Mouse (Mus musculus) small intestine, adult 2 months (tissue): ENCODE measurements around the gene Me3. TPM values are rescaled to one million over a fixed set of nuclear protein-coding genes. Genes with fewer than 3 reads are reported as not detected.
"Not testable (repeated sequence)": the region's sequence is repeated elsewhere in the genome, so short reads cannot be mapped to it uniquely, and the experiment has no call there.

Experiments used
- H3K27ac ChIP-seq: fragments of 200-500 bp; 2 replicates; pipeline ENCODE4 v1.5.1; 2012; ENCODE audit warnings: low read depth, low read length, control low read depth, inconsistent platforms; ENCODE audit not compliant: insufficient read depth
- H3K27me3 ChIP-seq: fragments of 200-500 bp; 2 replicates; pipeline ENCODE4 v1.6.1; 2012; ENCODE audit warnings: mild to moderate bottlenecking, moderate library complexity, low read length, inconsistent platforms; ENCODE audit not compliant: control insufficient read depth, insufficient read depth
- H3K36me3 ChIP-seq: fragments of 200-500 bp; 2 replicates; pipeline ENCODE4 v1.6.1; 2012; ENCODE audit warnings: mild to moderate bottlenecking, low read length, control low read depth, inconsistent platforms; ENCODE audit not compliant: control insufficient read depth, insufficient read depth
- H3K4me1 ChIP-seq: fragments of 200-500 bp; 2 replicates; pipeline ENCODE4 v1.6.1; 2012; ENCODE audit warnings: low read length, inconsistent platforms, mixed read lengths; ENCODE audit not compliant: control insufficient read depth, insufficient read depth, insufficient read length
- H3K4me3 ChIP-seq: fragments of 200-500 bp; 2 replicates; pipeline ENCODE4 v1.5.1; 2012; ENCODE audit warnings: low read depth, mild to moderate bottlenecking, control low read depth, inconsistent platforms, low read length, moderate library complexity
- CTCF ChIP-seq: fragments of 200-500 bp; IDR thresholded peaks from 2 replicates; pipeline ENCODE4 v1.5.1; 2012; ENCODE audit warnings: low read depth, mild to moderate bottlenecking, control low read depth, inconsistent platforms, low read length, moderate library complexity, mixed read lengths; ENCODE audit not compliant: insufficient replicate concordance, insufficient read length; ENCODE audit errors: extremely low read depth
- POLR2A ChIP-seq: fragments of 200-500 bp; IDR thresholded peaks from 2 replicates; pipeline ENCODE4 v1.6.1; 2012; ENCODE audit warnings: low read depth, mild to moderate bottlenecking, control low read depth, inconsistent platforms, low read length, moderate library complexity
- WGBS: fragments of 180-500 bp; shearing (Covaris S2); methylation state at CpG from one replicate; pipeline ENCODE4 v1.1.7; 2018; 5-methylcytosine and 5-hydroxymethylcytosine counted together
- polyA plus RNA-seq: library from polyadenylated mRNA; depleted of rRNA; stranded (reverse); fragments of >200 nt; gene quantifications from 2 replicates; pipeline ENCODE4 v1.2.3, GENCODE M21; 2012

Me3 gene
- polyA plus RNA-seq, 1 experiment, result 1.5 TPM

DNA sequence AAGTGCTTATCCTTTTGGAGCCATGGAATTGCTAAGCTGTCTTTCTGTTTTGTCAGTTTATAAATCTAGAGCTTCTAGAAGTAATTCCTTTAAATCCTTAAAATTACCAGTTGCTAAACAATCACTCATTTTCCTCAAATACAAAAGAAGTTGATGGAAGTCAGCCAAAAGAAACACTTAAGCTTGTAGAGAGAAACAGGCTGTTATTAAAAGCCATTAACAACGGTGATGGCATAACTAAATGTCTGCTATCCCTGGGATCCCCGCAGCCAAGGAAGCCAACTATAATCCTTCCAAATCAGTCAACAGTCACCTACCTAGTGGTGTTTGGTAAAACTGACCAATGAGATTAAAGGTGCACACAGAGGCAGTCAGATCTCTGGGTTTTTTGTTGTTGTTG is 98.3 kb downstream of the Me3 start:
- Histone ChIP-seq H3K36me3 (no peaks in the 10 kb centered on the region), H3K27me3 (no peaks in the 10 kb centered on the region), H3K27ac (no peak overlapping the region), H3K4me3 (no peak overlapping the region), H3K4me1 (no peaks in the 10 kb centered on the region)
- no peak for TF ChIP-seq CTCF
- WGBS, result 72% methylated on average over 2 of the region's 2 CpGs

- not testable (repeated sequence) for H3K4me1 ChIP-seq, H3K27ac ChIP-seq
- 97% methylated on average over 2 of the region's 2 CpGs for WGBS
Measured at GRCm38 (mm10) chr7:89731115-89731514, 98.9 kb downstream of the Me3 start.

DNA sequence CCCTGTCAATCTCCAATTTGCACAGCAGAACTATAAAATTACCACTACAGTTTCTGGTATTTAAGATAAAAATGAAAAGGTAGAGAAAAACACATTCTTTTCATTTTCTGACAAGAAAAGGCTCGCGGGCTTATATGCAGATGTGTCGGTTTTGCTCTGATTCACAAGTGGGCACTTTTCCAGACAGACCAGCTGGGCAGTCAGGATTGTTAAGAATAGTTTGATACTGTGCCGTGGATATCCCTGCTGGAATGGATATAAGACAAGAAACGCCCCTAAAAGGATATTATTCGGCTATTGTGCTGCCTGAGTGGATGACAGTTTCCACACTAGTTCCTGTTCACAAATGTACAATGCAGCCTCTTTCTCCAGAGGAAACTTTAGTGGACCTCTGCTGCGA is 116.2 kb downstream of the Me3 start:
- 64% methylated on average over 7 of the region's 7 CpGs for WGBS
- no peak overlapping the region for H3K4me3 ChIP-seq
- H3K36me3 ChIP-seq, result no peaks in the 10 kb centered on the region
- no peak for TF ChIP-seq CTCF
- TF ChIP-seq POLR2A, result no peak
- H3K27me3 ChIP-seq, result no peaks in the 10 kb centered on the region
- H3K4me1 ChIP-seq, result peaks cover 4% of the 10 kb centered on the region; the same call in 1 of the 2 replicates
- no peak overlapping the region for H3K27ac ChIP-seq

More at GRCm38 (mm10) chr7:89731115-89731514, 98.9 kb downstream of the Me3 start:
- not testable (repeated sequence) for H3K27me3 ChIP-seq, H3K36me3 ChIP-seq, H3K4me3 ChIP-seq

GRCm38 (mm10) chr7:89749183-89749582 is 117.0 kb downstream of the Me3 start:
- H3K27ac ChIP-seq, result no peak overlapping the region
- H3K36me3 ChIP-seq, result no peaks in the 10 kb centered on the region
- peaks cover 4% of the 10 kb centered on the region; the same call in 1 of the 2 replicates for H3K4me1 ChIP-seq
- 38% methylated on average over 2 of the region's 2 CpGs for WGBS
- no peaks in the 10 kb centered on the region for H3K27me3 ChIP-seq
- TF ChIP-seq CTCF (no peak), POLR2A (no peak)
- no peak overlapping the region for H3K4me3 ChIP-seq

DNA sequence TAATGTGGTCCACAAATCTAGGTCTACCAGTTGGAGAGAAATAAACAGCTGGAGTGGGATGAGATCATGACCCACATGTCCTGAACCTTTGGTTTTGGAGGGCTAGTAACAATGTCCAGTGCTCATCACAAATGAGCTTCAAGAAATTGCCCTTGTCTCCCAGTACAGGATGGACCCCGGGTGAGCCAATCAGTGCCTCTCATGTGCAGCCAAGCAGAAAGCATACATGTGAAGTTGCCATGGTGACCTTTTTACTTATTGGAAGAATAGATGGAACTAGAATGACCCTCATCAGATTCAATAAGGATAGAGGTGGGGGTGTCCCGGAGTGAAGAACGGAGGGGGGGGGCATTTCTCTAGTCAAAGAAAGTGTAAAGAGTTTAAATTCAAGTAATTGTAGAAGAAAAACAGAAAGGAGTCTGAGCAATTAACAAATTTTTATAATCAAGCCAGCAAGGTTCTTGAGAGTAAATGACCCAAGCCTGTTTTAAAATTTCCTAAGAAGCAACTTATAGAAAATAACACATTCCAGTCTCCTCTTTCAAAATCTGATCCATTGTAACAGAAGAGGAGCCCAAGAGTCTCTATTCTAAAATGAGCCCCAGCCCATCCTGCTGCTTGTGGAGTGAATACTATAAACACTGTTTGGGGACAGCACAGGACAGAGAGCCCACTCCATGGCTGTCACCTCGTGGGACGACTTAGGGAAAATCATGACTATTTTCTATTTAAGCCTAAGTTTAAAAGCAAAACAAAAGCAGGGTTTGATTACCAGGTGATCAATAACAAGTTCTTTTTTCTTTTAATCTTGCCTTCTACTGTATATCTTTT is 134.7 kb downstream of the Me3 start:
- Histone ChIP-seq H3K4me3 (no peak overlapping the region), H3K36me3 (no peaks in the 10 kb centered on the region), H3K27me3 (no peaks in the 10 kb centered on the region), H3K27ac (no peak overlapping the region), H3K4me1 (no peaks in the 10 kb centered on the region)
- no peak for TF ChIP-seq CTCF
- TF ChIP-seq POLR2A, result no peak
- 90% methylated on average over 5 of the region's 5 CpGs for WGBS

DNA sequence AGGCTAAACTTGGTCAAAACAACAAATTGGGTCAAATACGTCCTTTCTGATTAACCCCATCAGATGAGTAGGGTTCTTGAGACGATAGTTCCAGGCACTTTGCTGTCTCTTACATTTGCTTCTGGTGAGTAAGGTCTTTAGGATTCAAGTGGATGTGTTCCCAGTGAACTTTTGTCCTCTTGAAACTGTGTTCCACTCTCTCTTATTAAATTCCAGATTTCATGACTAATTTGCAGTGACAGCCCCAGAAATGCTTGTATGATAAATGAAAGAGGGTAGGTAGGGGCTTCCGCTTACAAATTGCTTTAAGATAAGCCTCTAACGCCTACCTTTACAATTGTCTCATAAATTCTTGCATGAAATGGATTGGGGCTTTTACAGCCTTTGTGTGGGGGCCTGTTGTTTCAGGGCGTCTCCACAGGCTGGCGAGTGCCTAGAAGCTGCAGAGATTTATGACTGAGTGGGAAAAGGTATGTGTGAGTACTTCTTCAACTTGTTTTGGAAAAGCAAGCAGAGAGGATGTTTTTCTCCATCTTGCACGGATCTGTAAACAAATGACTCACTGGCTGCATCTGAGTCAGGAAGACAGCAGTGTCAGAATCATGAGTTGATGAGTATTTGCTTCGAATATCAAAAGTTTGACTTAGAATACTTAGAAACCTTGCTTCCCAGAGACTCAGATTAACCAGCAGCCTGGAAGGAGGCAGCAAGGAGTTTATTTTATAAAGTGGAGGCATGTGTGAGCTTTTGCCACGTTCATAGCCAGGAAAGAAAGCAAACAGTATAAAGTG is 137.1 kb downstream of the Me3 start:
- no peak overlapping the region for H3K27ac ChIP-seq
- 35% methylated on average over 9 of the region's 9 CpGs for WGBS

GRCm38 (mm10) chr7:89770021-89770420 is 137.8 kb downstream of the Me3 start:
- Histone ChIP-seq H3K27ac (no peak overlapping the region), H3K27me3 (no peaks in the 10 kb centered on the region), H3K4me1 (peaks cover 2% of the 10 kb centered on the region; the same call in 1 of the 2 replicates), H3K4me3 (no peak overlapping the region), H3K36me3 (no peaks in the 10 kb centered on the region)
- 81% methylated on average over 6 of the region's 6 CpGs for WGBS
- no peak for TF ChIP-seq POLR2A
- TF ChIP-seq CTCF, result no peak

More for the DNA sequence above, 137.1 kb downstream of the Me3 start:
- peaks cover 2% of the 10 kb centered on the region; the same call in 1 of the 2 replicates for H3K4me1 ChIP-seq
- H3K36me3 ChIP-seq, result no peaks in the 10 kb centered on the region
- H3K27me3 ChIP-seq, result no peaks in the 10 kb centered on the region
- TF ChIP-seq CTCF (no peak), POLR2A (no peak)
- no peak overlapping the region for H3K4me3 ChIP-seq
